Mouse (Mus musculus) MEL (cell line): ENCODE measurements at regions not wholly inside any gene's neighbourhood (a gene's known extent, or its start where the extent isn't known, plus 50 kb on each side); places are given as distances from the start of the nearest gene placed in this dataset.
"Not testable (repeated sequence)": the region's sequence is repeated elsewhere in the genome, so short reads cannot be mapped to it uniquely, and the experiment has no call there.

Experiments used
- DNase-seq: peaks from one replicate; pipeline ENCODE4 v3.0.0; 2011; ENCODE audit warnings: low read depth, low spot score
- H3K27ac ChIP-seq: 2 replicates; pipeline ENCODE4 v1.5.1; 2012; ENCODE audit warnings: low read depth, mild to moderate bottlenecking, control low read depth, low read length, moderate library complexity; ENCODE audit not compliant: control insufficient read depth
- H3K27me3 ChIP-seq, 2 experiments: fragments of 150-350 bp in 1 of 2; sonication (generic) in 1 of 2; 2 replicates each; pipeline ENCODE4 v1.6.1; 2012; ENCODE audit warnings: low read length in 2 of 2, mild to moderate bottlenecking in 2 of 2, improper control_type of control experiment in 1 of 2, moderate library complexity in 1 of 2; ENCODE audit not compliant: insufficient read depth in 2 of 2, control insufficient read depth in 1 of 2
- H3K36me3 ChIP-seq, 2 experiments: 2 replicates each; pipeline ENCODE4 v1.6.1; 2012 to 2014; ENCODE audit warnings: low read length in 2 of 2, improper control_type of control experiment in 1 of 2, inconsistent platforms in 1 of 2, mild to moderate bottlenecking in 1 of 2; ENCODE audit not compliant: insufficient read depth in 2 of 2, control insufficient read depth in 1 of 2
- H3K4me1 ChIP-seq, 2 experiments: fragments of 150-350 bp in 1 of 2; sonication (generic) in 1 of 2; 2 replicates each; pipeline ENCODE4 v1.6.1; 2012; ENCODE audit warnings: low read length in 2 of 2, improper control_type of control experiment in 1 of 2, mild to moderate bottlenecking in 1 of 2; ENCODE audit not compliant: insufficient read depth in 2 of 2, control insufficient read depth in 1 of 2
- H3K4me3 ChIP-seq, 2 experiments: fragments of 150-350 bp in 1 of 2; sonication (generic) in 1 of 2; 2 replicates each; pipeline ENCODE4 v1.5.1; 2012; ENCODE audit warnings: low read depth in 2 of 2, low read length in 2 of 2, mild to moderate bottlenecking in 2 of 2, moderate library complexity in 2 of 2, control low read depth in 1 of 2, improper control_type of control experiment in 1 of 2; ENCODE audit not compliant: control insufficient read depth in 1 of 2, insufficient read depth in 1 of 2
- H3K79me2 ChIP-seq: 2 replicates; pipeline ENCODE4 v1.6.1; 2012; ENCODE audit warnings: mild to moderate bottlenecking, low read length, moderate library complexity; ENCODE audit not compliant: control insufficient read depth, poor library complexity, insufficient read depth
- H3K9ac ChIP-seq: 2 replicates; pipeline ENCODE4 v1.6.1; 2012; ENCODE audit warnings: low read depth, mild to moderate bottlenecking, control low read depth, low read length, moderate library complexity; ENCODE audit not compliant: control insufficient read depth, poor library complexity, severe bottlenecking
- H3K9me3 ChIP-seq: fragments of 150-350 bp; sonication (generic); replicated peaks from 2 replicates; pipeline ENCODE4 v1.6.1; 2012; ENCODE audit warnings: mild to moderate bottlenecking, low read length, improper control_type of control experiment, moderate library complexity; ENCODE audit not compliant: insufficient read depth
- CHD1 ChIP-seq: IDR thresholded peaks from 2 replicates; pipeline ENCODE4 v1.6.1; 2012; ENCODE audit warnings: low read depth, mild to moderate bottlenecking, inconsistent platforms, low read length, improper control_type of control experiment
- CTCF ChIP-seq, 3 experiments: IDR thresholded peaks in 2 of 3; conservative IDR thresholded peaks in 1 of 3; 2 replicates each; pipeline ENCODE4 v1.5.1; 2011 to 2012; ENCODE audit warnings: low read length in 3 of 3, low read depth in 2 of 3, mild to moderate bottlenecking in 2 of 3, improper control_type of control experiment in 1 of 3, inconsistent platforms in 1 of 3, mixed read lengths in 1 of 3, moderate library complexity in 1 of 3; ENCODE audit not compliant: control insufficient read depth in 1 of 3, insufficient read depth in 1 of 3, poor library complexity in 1 of 3, severe bottlenecking in 1 of 3
- HCFC1 ChIP-seq: IDR thresholded peaks from 2 replicates; pipeline ENCODE4 v1.6.1; 2012; ENCODE audit warnings: low read depth, mild to moderate bottlenecking, inconsistent platforms, low read length, improper control_type of control experiment, moderate library complexity
- KAT2A ChIP-seq: conservative IDR thresholded peaks from 2 replicates; pipeline ENCODE4 v1.6.1; 2012; ENCODE audit warnings: low read depth, low read length, improper control_type of control experiment, inconsistent platforms
- MAFK ChIP-seq: IDR thresholded peaks from 2 replicates; pipeline ENCODE4 v1.6.1; 2011; ENCODE audit warnings: low read depth, mild to moderate bottlenecking, low read length, improper control_type of control experiment, borderline replicate concordance
- MEF2A ChIP-seq: IDR thresholded peaks from 2 replicates; pipeline ENCODE4 v1.6.1; 2014; ENCODE audit warnings: low read depth, mild to moderate bottlenecking, inconsistent platforms, low read length, improper control_type of control experiment; ENCODE audit not compliant: poor library complexity, insufficient replicate concordance, severe bottlenecking; ENCODE audit errors: extremely low read depth
- MYC ChIP-seq: IDR thresholded peaks from 2 replicates; pipeline ENCODE4 v1.6.1; 2011; ENCODE audit warnings: low read depth, mild to moderate bottlenecking, low read length, improper control_type of control experiment, moderate library complexity
- NRF1 ChIP-seq: IDR thresholded peaks from 2 replicates; pipeline ENCODE4 v1.6.1; 2014; ENCODE audit warnings: low read depth, mild to moderate bottlenecking, inconsistent platforms, low read length, improper control_type of control experiment, moderate library complexity; ENCODE audit not compliant: poor library complexity, insufficient read depth, severe bottlenecking
- POLR2A ChIP-seq, 2 experiments: IDR thresholded peaks; 2 replicates each; pipeline ENCODE4 v1.6.1; 2011 to 2012; ENCODE audit warnings: low read length in 2 of 2, mild to moderate bottlenecking in 2 of 2, control low read depth in 1 of 2, improper control_type of control experiment in 1 of 2, low read depth in 1 of 2, moderate library complexity in 1 of 2; ENCODE audit not compliant: control insufficient read depth in 1 of 2, insufficient read depth in 1 of 2, poor library complexity in 1 of 2
- RAD21 ChIP-seq: IDR thresholded peaks from 2 replicates; pipeline ENCODE4 v1.6.1; 2011; ENCODE audit warnings: mild to moderate bottlenecking, low read depth, low read length, improper control_type of control experiment
- RCOR1 ChIP-seq: IDR thresholded peaks from 2 replicates; pipeline ENCODE4 v1.6.1; 2012; ENCODE audit warnings: low read depth, mild to moderate bottlenecking, inconsistent platforms, low read length, improper control_type of control experiment
- SMC3 ChIP-seq: IDR thresholded peaks from 2 replicates; pipeline ENCODE4 v1.6.1; 2011; ENCODE audit warnings: low read depth, low read length, improper control_type of control experiment
- USF2 ChIP-seq, 2 experiments: IDR thresholded peaks; 2 replicates each; pipeline ENCODE4 v1.6.1; 2011 to 2012; ENCODE audit warnings: improper control_type of control experiment in 2 of 2, low read length in 2 of 2, borderline replicate concordance in 1 of 2, inconsistent platforms in 1 of 2, low read depth in 1 of 2, mild to moderate bottlenecking in 1 of 2; ENCODE audit not compliant: insufficient read depth in 1 of 2
- ZC3H11A ChIP-seq: IDR thresholded peaks from 2 replicates; pipeline ENCODE4 v1.6.1; 2012; ENCODE audit warnings: low read depth, mild to moderate bottlenecking, inconsistent platforms, low read length, improper control_type of control experiment
- ZNF384 ChIP-seq: IDR thresholded peaks from 2 replicates; pipeline ENCODE4 v1.6.1; 2012; ENCODE audit warnings: low read depth, mild to moderate bottlenecking, inconsistent platforms, low read length, improper control_type of control experiment

- not testable (repeated sequence) for H3K4me1 ChIP-seq, H3K79me2 ChIP-seq, H3K9ac ChIP-seq, H3K27ac ChIP-seq, H3K9me3 ChIP-seq, H3K4me3 ChIP-seq, H3K36me3 ChIP-seq, DNase-seq, H3K27me3 ChIP-seq
Measured at GRCm38 (mm10) chr6:133511830-133512229, 219.8 kb downstream of the 5530400C23Rik start.

- no peak overlapping the region for H3K9ac ChIP-seq
- H3K9me3 ChIP-seq: no peaks in the 10 kb centered on the region
- no peaks in the 10 kb centered on the region for H3K4me1 ChIP-seq
- H3K4me3 ChIP-seq: no peak overlapping the region
- H3K27me3 ChIP-seq: no peaks in the 10 kb centered on the region
- DNase-seq: peak; percentile 2
- TF ChIP-seq ZNF384: no peak
- TF ChIP-seq USF2 (IDR thresholded peaks at IDR 0.05; ENCODE audit: borderline replicate concordance in 1 of 2, insufficient read depth in 1 of 2, low read depth in 1 of 2, low read length in 2 of 2): no peak
- TF ChIP-seq NRF1: no peak
- TF ChIP-seq, all 39 proteins: peak for 0
- no peaks in the 10 kb centered on the region for H3K36me3 ChIP-seq
- no peaks in the 10 kb centered on the region for H3K79me2 ChIP-seq
- H3K27ac ChIP-seq: no peak overlapping the region
Measured at GRCm38 (mm10) chr6:133553533-133553932, 261.5 kb downstream of the 5530400C23Rik start.

- no peaks in the 10 kb centered on the region for H3K27me3 ChIP-seq
- no peaks in the 10 kb centered on the region for H3K9me3 ChIP-seq
- no peak overlapping the region for H3K9ac ChIP-seq
- no peaks in the 10 kb centered on the region for H3K36me3 ChIP-seq
- H3K79me2 ChIP-seq: no peaks in the 10 kb centered on the region
- no peaks in the 10 kb centered on the region for H3K4me1 ChIP-seq
- H3K4me3 ChIP-seq: no peak overlapping the region
- H3K27ac ChIP-seq: no peak overlapping the region
- no peak for TF ChIP-seq KAT2A
- TF ChIP-seq ZC3H11A: no peak
- TF ChIP-seq RCOR1: no peak
- no peak for TF ChIP-seq RAD21
- TF ChIP-seq MAFK: no peak
- no peak for TF ChIP-seq CHD1
- TF ChIP-seq HCFC1: no peak
- TF ChIP-seq MEF2A: no peak
- TF ChIP-seq CTCF (IDR thresholded peaks at IDR 0.05 in 2 of 3, conservative IDR thresholded peaks at IDR 0.05 in 1 of 3; ENCODE audit: control insufficient read depth in 1 of 3, insufficient read depth in 1 of 3, low read depth in 2 of 3, low read length in 3 of 3, poor library complexity in 1 of 3, severe bottlenecking in 1 of 3): no peak
- TF ChIP-seq MYC: no peak
- TF ChIP-seq ZNF384: no peak
- no peak for TF ChIP-seq SMC3
- no peak for TF ChIP-seq POLR2A (IDR thresholded peaks at IDR 0.05; ENCODE audit: control insufficient read depth in 1 of 2, insufficient read depth in 1 of 2, low read depth in 1 of 2, low read length in 2 of 2, poor library complexity in 1 of 2)
- no peak for DNase-seq
Measured at GRCm38 (mm10) chr6:133554230-133554629, 262.2 kb downstream of the 5530400C23Rik start.
